Mouse (Mus musculus): ENCODE measurements around the gene Tenm4. TPM values are rescaled to one million over a fixed set of nuclear protein-coding genes. Genes with fewer than 3 reads are reported as not detected.

The Tenm4 gene
- polyA plus RNA-seq, 1 experiment from 2014 or later = 41.4 TPM

DNA sequence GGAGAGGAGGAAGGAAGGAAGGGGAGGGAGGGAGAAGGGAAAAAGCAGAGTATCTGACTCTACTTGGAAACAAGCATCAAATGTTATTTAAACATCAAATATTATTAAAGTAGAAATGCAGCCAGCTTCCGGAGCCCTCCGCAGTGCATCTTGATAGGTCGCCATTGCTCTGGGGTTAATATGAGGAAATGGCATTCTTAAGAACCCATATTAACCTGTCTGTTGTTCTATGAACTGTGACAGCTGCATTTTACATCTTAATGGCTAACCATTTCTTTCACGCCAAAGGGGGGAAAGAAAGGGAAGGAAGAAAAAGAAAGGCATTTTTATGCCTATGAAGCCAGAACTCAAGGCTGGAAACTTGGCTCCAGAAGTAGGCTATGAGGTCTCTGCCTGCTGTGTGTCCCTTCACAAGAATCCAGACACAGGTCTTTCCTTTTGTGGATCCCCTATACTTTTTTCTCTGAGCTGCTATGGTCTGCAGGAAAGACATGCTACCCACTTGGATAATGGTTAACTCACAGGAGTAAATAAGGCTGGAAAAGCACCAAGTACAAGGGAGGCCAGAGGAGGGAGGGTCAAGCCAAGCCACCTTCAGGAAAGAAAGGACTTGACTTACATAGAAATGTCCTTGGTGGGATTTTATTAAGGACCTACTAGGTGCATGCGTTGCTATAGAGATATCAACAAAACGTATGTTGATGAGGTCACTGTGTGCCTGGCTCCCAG lies 318.5 kb downstream of the Tenm4 start:
- Histone ChIP-seq H3K36me3 (ENCODE audit: control insufficient read depth, insufficient read depth, low read length) (no peaks in the 10 kb centered on the region), H3K9ac (ENCODE audit: low read depth, low read length) (no peak overlapping the region)
- WGBS = 87% methylated on average over 6 of the region's 6 CpGs

GRCm38 (mm10) chr7:96491896-96492295 lies 320.9 kb downstream of the Tenm4 start:
- Histone ChIP-seq H3K4me1 (ENCODE audit: control insufficient read depth, insufficient read depth, low read length) (no peaks in the 10 kb centered on the region), H3K9me3 (replicated peaks; ENCODE audit: control insufficient read depth, low read length, poor library complexity, severe bottlenecking) (no peaks in the 10 kb centered on the region), H3K4me3 (ENCODE audit: low read depth, low read length) (no peak overlapping the region), H3K36me3 (ENCODE audit: control insufficient read depth, insufficient read depth, low read length) (no peaks in the 10 kb centered on the region), H3K27ac (ENCODE audit: low read length) (no peak overlapping the region), H3K27me3 (ENCODE audit: control insufficient read depth, insufficient read depth, low read depth, low read length) (no peaks in the 10 kb centered on the region), H3K4me2 (ENCODE audit: low read length) (no peak overlapping the region), H3K9ac (ENCODE audit: low read depth, low read length) (no peak overlapping the region)
- 88% methylated on average over 2 of the region's 2 CpGs for WGBS
- no peak for ATAC-seq

More for the DNA sequence above, 318.5 kb downstream of the Tenm4 start:
- no peak overlapping the region for H3K27ac ChIP-seq (ENCODE audit: low read length)
- no peak for ATAC-seq
- no peak overlapping the region for H3K4me3 ChIP-seq (ENCODE audit: low read depth, low read length)
- no peaks in the 10 kb centered on the region for H3K4me1 ChIP-seq (ENCODE audit: control insufficient read depth, insufficient read depth, low read length)
- H3K9me3 ChIP-seq (replicated peaks; ENCODE audit: control insufficient read depth, low read length, poor library complexity, severe bottlenecking) = no peaks in the 10 kb centered on the region
- no peak overlapping the region for H3K4me2 ChIP-seq (ENCODE audit: low read length)
- no peaks in the 10 kb centered on the region for H3K27me3 ChIP-seq (ENCODE audit: control insufficient read depth, insufficient read depth, low read depth, low read length)

- H3K27me3 ChIP-seq (ENCODE audit: control insufficient read depth, insufficient read depth, low read depth, low read length) = no peaks in the 10 kb centered on the region
- H3K4me3 ChIP-seq (ENCODE audit: low read depth, low read length) = no peak overlapping the region
- H3K4me2 ChIP-seq (ENCODE audit: low read length) = no peak overlapping the region
- H3K27ac ChIP-seq (ENCODE audit: low read length) = no peak overlapping the region
- no peaks in the 10 kb centered on the region for H3K9me3 ChIP-seq (replicated peaks; ENCODE audit: control insufficient read depth, low read length, poor library complexity, severe bottlenecking)
- no peak overlapping the region for H3K9ac ChIP-seq (ENCODE audit: low read depth, low read length)
- no peaks in the 10 kb centered on the region for H3K4me1 ChIP-seq (ENCODE audit: control insufficient read depth, insufficient read depth, low read length)
- 88% methylated on average over 7 of the region's 7 CpGs for WGBS
- ATAC-seq = no peak
- H3K36me3 ChIP-seq (ENCODE audit: control insufficient read depth, insufficient read depth, low read length) = no peaks in the 10 kb centered on the region
Observed at GRCm38 (mm10) chr7:96492696-96493095, 321.6 kb downstream of the Tenm4 start.

DNA sequence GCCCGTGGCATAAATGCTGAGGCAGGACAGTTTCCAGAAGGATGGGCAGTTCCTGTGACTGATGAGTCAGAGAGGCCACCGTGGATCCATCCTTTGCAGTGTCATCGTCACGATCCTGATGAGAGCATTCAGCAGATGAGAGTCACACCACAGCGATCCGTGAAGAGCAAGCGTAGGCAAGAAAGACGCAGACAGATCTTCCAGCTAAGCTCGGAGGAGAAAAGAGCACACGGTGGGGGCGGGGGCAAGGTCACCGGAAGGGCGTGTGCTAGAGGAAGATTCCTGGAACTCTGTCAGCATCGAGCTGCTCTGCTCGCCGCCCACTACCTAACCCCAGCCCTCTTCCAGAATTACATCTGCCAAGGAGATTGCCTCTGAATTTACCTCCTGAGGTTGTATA lies 323.0 kb downstream of the Tenm4 start:
- no peaks in the 10 kb centered on the region for H3K9me3 ChIP-seq (replicated peaks; ENCODE audit: control insufficient read depth, low read length, poor library complexity, severe bottlenecking)
- H3K9ac ChIP-seq (ENCODE audit: low read depth, low read length) = no peak overlapping the region
- WGBS = 83% methylated on average over 16 of the region's 16 CpGs
- no peaks in the 10 kb centered on the region for H3K36me3 ChIP-seq (ENCODE audit: control insufficient read depth, insufficient read depth, low read length)
- no peak for ATAC-seq
- no peak overlapping the region for H3K4me3 ChIP-seq (ENCODE audit: low read depth, low read length)
- H3K4me1 ChIP-seq (ENCODE audit: control insufficient read depth, insufficient read depth, low read length) = no peaks in the 10 kb centered on the region
- no peak overlapping the region for H3K27ac ChIP-seq (ENCODE audit: low read length)
- H3K27me3 ChIP-seq (ENCODE audit: control insufficient read depth, insufficient read depth, low read depth, low read length) = no peaks in the 10 kb centered on the region
- no peak overlapping the region for H3K4me2 ChIP-seq (ENCODE audit: low read length)

DNA sequence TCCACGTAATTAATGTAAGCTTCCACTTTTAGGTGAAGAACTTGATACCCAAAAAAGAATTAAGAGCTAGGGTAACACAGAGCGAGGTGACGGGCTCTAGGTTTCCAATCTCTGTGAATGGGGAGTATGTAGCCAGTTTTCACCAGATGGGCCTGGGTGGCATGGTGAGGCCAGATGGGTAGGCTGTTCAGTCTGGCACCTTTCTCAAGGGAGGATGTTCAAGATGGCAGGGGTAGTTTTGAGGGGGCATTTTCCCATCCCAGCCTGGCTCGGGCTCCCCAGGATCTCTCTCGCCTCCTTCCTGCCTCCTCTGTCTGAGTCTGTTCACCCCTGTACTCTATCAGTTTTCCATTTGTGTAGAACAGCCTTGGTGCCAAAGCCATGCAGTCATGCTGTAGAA lies 329.1 kb downstream of the Tenm4 start:
- Histone ChIP-seq H3K9me3 (replicated peaks; ENCODE audit: control insufficient read depth, low read length, poor library complexity, severe bottlenecking) (no peaks in the 10 kb centered on the region), H3K9ac (ENCODE audit: low read depth, low read length) (no peak overlapping the region), H3K27ac (ENCODE audit: low read length) (no peak overlapping the region), H3K4me2 (ENCODE audit: low read length) (no peak overlapping the region), H3K4me3 (ENCODE audit: low read depth, low read length) (no peak overlapping the region), H3K27me3 (ENCODE audit: control insufficient read depth, insufficient read depth, low read depth, low read length) (no peaks in the 10 kb centered on the region), H3K36me3 (ENCODE audit: control insufficient read depth, insufficient read depth, low read length) (no peaks in the 10 kb centered on the region), H3K4me1 (ENCODE audit: control insufficient read depth, insufficient read depth, low read length) (no peaks in the 10 kb centered on the region; the same call in 1 of the 2 replicates)
- 96% methylated on average over 5 of the region's 5 CpGs for WGBS
- ATAC-seq = no peak

DNA sequence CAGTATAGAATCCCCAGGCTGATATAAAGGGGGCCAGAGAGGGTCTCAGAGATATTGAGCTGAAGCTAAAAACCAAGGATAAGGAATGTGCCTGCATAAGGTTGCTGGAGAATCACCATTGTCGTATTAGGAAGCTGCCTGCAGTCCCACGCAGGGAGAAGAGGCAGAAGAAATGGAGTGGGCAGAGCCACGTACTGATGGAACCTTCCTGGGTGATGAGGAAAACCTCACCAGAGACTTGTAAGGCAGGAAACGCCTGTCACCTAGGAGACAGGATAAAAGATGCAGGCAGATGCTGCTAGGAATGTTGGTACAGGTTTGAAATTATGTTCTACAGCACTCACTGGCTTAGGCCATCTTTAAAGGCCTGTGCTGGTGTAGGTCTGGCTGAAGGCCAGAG lies 329.8 kb downstream of the Tenm4 start:
- H3K9ac ChIP-seq (ENCODE audit: low read depth, low read length) = no peak overlapping the region
- H3K4me1 ChIP-seq (ENCODE audit: control insufficient read depth, insufficient read depth, low read length) = no peaks in the 10 kb centered on the region; the same call in 1 of the 2 replicates
- H3K4me3 ChIP-seq (ENCODE audit: low read depth, low read length) = no peak overlapping the region
- no peaks in the 10 kb centered on the region for H3K36me3 ChIP-seq (ENCODE audit: control insufficient read depth, insufficient read depth, low read length)
- no peaks in the 10 kb centered on the region for H3K27me3 ChIP-seq (ENCODE audit: control insufficient read depth, insufficient read depth, low read depth, low read length)
- H3K9me3 ChIP-seq (replicated peaks; ENCODE audit: control insufficient read depth, low read length, poor library complexity, severe bottlenecking) = no peaks in the 10 kb centered on the region
- WGBS = 58% methylated on average over 4 of the region's 4 CpGs
- ATAC-seq = no peak
- H3K4me2 ChIP-seq (ENCODE audit: low read length) = no peak overlapping the region
- no peak overlapping the region for H3K27ac ChIP-seq (ENCODE audit: low read length)

DNA sequence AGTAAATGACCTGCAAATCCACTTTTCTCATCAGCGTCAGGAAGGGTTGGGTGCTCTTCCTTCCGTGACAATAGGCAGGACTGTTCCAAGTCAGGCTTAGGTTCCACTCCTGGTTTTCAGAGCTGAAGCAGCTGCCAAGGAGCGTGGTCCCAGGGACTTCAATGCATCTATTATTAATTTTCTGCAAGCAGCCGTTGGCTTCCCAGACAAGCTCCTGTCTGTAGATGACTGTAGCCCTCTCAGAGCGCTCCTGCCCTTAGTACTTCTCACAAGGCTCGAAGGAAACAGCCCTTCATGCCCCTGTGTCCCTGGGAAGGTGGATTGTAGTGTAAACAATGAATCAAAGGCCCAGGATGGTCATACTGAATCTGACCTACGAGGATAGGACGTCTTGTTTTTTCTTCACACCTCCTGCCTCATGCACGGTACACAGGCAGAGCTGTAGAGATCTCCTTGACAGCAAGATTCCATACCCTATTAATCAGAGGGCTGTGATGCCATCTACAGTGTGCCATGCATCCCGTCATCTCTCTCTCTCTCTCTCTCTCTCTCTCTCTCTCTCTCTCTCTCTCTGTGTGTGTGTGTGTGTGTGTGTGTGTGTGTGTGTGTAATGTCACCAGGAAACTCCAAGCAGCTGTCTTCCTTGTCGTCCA lies 331.4 kb downstream of the Tenm4 start:
- Histone ChIP-seq H3K27me3 (ENCODE audit: control insufficient read depth, insufficient read depth, low read depth, low read length) (no peaks in the 10 kb centered on the region), H3K27ac (ENCODE audit: low read length) (no peak overlapping the region), H3K4me2 (ENCODE audit: low read length) (no peak overlapping the region), H3K4me1 (ENCODE audit: control insufficient read depth, insufficient read depth, low read length) (no peaks in the 10 kb centered on the region; the same call in 1 of the 2 replicates), H3K4me3 (ENCODE audit: low read depth, low read length) (no peak overlapping the region), H3K36me3 (ENCODE audit: control insufficient read depth, insufficient read depth, low read length) (no peaks in the 10 kb centered on the region), H3K9ac (ENCODE audit: low read depth, low read length) (no peak overlapping the region), H3K9me3 (replicated peaks; ENCODE audit: control insufficient read depth, low read length, poor library complexity, severe bottlenecking) (no peaks in the 10 kb centered on the region)
- peak; percentile 30; the same call in 1 of the 2 replicates for ATAC-seq
- 47% methylated on average over 11 of the region's 11 CpGs for WGBS

DNA sequence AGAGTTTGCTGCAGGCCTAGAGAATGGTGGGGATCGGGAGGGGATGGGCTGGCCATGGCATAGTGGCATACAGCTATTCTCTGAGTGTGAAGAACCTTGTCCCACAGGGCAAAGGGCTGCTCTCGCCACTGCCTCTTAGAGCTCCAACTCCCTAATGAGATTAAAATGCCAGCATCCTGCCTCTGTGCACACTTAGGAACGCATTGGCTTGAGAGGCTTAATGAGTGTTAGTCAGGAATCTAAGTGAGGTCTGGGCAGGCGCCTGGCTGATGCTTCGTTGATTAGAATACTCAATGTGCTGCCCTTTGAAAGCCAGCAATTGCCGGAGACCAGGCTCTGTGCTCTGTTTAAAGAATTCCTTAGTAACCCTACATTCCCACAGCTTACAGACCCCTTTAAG lies 334.5 kb downstream of the Tenm4 start:
- H3K9ac ChIP-seq (ENCODE audit: low read depth, low read length) = no peak overlapping the region
- H3K9me3 ChIP-seq (replicated peaks; ENCODE audit: control insufficient read depth, low read length, poor library complexity, severe bottlenecking) = no peaks in the 10 kb centered on the region
- no peaks in the 10 kb centered on the region for H3K27me3 ChIP-seq (ENCODE audit: control insufficient read depth, insufficient read depth, low read depth, low read length)
- no peak overlapping the region for H3K27ac ChIP-seq (ENCODE audit: low read length)
- H3K4me3 ChIP-seq (ENCODE audit: low read depth, low read length) = no peak overlapping the region
- H3K4me1 ChIP-seq (ENCODE audit: control insufficient read depth, insufficient read depth, low read length) = no peaks in the 10 kb centered on the region; the same call in 1 of the 2 replicates
- WGBS = 26% methylated on average over 6 of the region's 6 CpGs
- ATAC-seq = peak; percentile 55
- H3K4me2 ChIP-seq (ENCODE audit: low read length) = no peak overlapping the region
- no peaks in the 10 kb centered on the region for H3K36me3 ChIP-seq (ENCODE audit: control insufficient read depth, insufficient read depth, low read length)

DNA sequence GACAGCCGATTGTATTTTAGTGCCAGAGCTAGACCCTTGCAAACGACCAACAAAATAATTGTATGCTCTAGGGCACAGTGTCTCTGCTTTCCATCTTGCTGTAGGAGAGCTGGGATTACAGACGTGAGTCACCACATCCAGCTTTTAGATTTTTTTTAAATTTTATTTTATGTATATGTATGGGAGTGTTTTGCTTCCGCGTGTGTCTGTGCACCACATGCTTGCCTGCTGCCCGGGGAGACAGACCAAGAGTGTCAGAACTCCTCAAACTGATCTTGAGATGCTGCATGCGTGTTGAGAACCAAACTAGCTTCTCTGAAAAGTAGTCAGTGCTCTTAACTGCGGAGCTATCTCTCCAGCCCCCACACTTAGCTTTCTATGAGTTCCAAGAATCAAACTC lies 336.0 kb downstream of the Tenm4 start:
- peaks cover 7% of the 10 kb centered on the region for H3K4me1 ChIP-seq (ENCODE audit: control insufficient read depth, insufficient read depth, low read length)
- H3K27me3 ChIP-seq (ENCODE audit: control insufficient read depth, insufficient read depth, low read depth, low read length) = no peaks in the 10 kb centered on the region
- H3K9me3 ChIP-seq (replicated peaks; ENCODE audit: control insufficient read depth, low read length, poor library complexity, severe bottlenecking) = no peaks in the 10 kb centered on the region
- 91% methylated on average over 8 of the region's 8 CpGs for WGBS
- no peak overlapping the region for H3K4me2 ChIP-seq (ENCODE audit: low read length)
- no peak overlapping the region for H3K9ac ChIP-seq (ENCODE audit: low read depth, low read length)
- no peak overlapping the region for H3K4me3 ChIP-seq (ENCODE audit: low read depth, low read length)
- ATAC-seq = no peak
- H3K27ac ChIP-seq (ENCODE audit: low read length) = no peak overlapping the region
- no peaks in the 10 kb centered on the region for H3K36me3 ChIP-seq (ENCODE audit: control insufficient read depth, insufficient read depth, low read length)
